Mouse (Mus musculus): ENCODE data around the gene Yjefn3. TPM values are rescaled to one million over a fixed set of nuclear protein-coding genes. Genes with fewer than 3 reads are reported as not detected.
"Not testable (repeated sequence)": the region's sequence is repeated elsewhere in the genome, so short reads cannot be mapped to it uniquely, and the experiment has no call there.

Gene Yjefn3
- 4.0 and 4.4 TPM in 2 replicates for polyA plus RNA-seq (2014; fragmentation: Nextera tagmentation; extraction: Ambion mirVana)

DNA sequence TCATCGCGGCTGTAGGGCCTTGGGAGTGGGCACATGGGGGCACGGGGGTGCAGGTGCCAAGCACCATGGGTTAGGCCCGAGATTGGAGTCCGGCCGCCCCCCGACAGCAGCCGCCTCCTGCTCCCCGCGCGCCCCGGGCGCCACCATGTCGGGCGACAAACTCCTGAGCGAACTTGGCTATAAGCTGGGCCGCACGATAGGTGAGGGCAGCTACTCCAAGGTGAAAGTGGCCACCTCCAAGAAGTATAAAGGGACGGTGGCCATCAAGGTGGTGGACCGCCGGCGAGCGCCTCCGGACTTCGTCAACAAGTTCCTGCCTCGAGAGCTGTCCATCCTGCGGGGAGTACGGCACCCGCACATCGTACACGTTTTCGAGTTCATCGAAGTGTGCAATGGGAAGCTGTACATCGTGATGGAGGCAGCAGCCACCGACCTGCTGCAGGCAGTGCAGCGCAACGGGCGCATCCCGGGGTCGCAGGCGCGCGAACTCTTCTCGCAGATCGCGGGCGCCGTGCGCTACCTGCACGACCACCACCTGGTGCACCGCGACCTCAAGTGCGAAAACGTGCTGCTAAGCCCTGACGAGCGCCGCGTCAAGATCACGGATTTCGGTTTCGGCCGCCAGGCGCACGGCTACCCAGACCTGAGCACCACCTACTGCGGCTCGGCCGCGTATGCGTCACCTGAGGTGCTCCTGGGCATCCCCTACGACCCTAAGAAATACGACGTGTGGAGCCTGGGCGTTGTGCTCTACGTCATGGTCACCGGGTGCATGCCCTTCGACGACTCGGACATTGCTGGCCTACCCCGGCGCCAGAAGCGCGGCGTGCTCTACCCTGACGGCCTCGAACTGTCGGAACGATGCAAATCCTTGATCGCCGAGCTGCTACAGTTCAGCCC is at the start of gene Yjefn3, which contains the start of the genes Tssk6 and Ndufa13:
Gene Yjefn3, minus strand, starts transcription at position 550 of the 900 bp plus-strand sequence.
Gene Tssk6, plus strand, starts transcription at position 22 of the 900 bp plus-strand sequence.
Gene Ndufa13, minus strand, starts transcription at position 396 of the 900 bp plus-strand sequence.
- 5% methylated on average over 89 of the region's 89 CpGs for WGBS
- Histone ChIP-seq H3K27me3 (ENCODE audit: control insufficient read depth, insufficient read depth, low read length) (no peaks in the 10 kb centered on the region), H3K9me3 (ENCODE audit: control insufficient read depth, low read length) (no peaks in the 10 kb centered on the region), H3K36me3 (ENCODE audit: control insufficient read depth, insufficient read depth, low read length) (no peaks in the 10 kb centered on the region), H3K4me3 (ENCODE audit: low read depth, low read length) (peak within 1 kb of the TSS; percentile 73), H3K9ac (ENCODE audit: low read length) (peak within 1 kb of the TSS; percentile 85), H3K4me1 (replicated peaks; ENCODE audit: control insufficient read depth, insufficient read depth, low read length) (peaks cover 13% of the 10 kb centered on the region; the same call in 1 of the 2 replicates), H3K27ac (ENCODE audit: low read depth, low read length) (peak within 1 kb of the TSS; percentile 80), H3K4me2 (ENCODE audit: low read depth, low read length, severe bottlenecking) (peak within 1 kb of the TSS; percentile 93)
- ATAC-seq (replicated peaks; ENCODE audit: low FRiP score) (peak; percentile 67), DNase-seq (ENCODE audit: low spot score) (no peak)

DNA sequence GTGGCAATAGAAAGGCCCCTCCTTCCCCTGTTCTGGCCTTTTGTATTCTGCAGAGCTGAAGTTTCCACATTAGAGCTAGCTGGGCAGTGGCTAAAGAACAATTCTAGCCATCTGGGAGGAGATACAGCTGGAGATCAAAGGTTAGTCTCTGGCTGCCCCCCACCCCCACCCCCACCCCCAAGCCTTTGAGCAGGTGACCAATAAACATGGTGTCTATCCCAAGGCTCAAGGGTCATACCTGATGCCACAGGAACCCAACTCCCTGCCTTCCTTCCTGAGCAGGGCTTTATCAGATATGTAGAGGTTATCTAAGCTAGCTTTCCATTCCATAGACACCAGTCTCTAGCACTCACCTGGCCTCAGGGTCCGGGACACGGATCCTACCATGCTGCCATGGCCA is 47.8 kb upstream of the Yjefn3 start:
- WGBS: 92% methylated on average over 2 of the region's 2 CpGs
- H3K27me3 ChIP-seq (ENCODE audit: control insufficient read depth, insufficient read depth, low read length): no peaks in the 10 kb centered on the region
- no peak overlapping the region for H3K9ac ChIP-seq (ENCODE audit: low read length)
- ATAC-seq (replicated peaks; ENCODE audit: low FRiP score) (no peak), DNase-seq (ENCODE audit: low spot score) (no peak)
- H3K4me2 ChIP-seq (ENCODE audit: low read depth, low read length, severe bottlenecking): no peak overlapping the region
- H3K27ac ChIP-seq (ENCODE audit: low read depth, low read length): no peak overlapping the region
- H3K4me1 ChIP-seq (replicated peaks; ENCODE audit: control insufficient read depth, insufficient read depth, low read length): no peaks in the 10 kb centered on the region
- no peaks in the 10 kb centered on the region for H3K36me3 ChIP-seq (ENCODE audit: control insufficient read depth, insufficient read depth, low read length)
- no peaks in the 10 kb centered on the region for H3K9me3 ChIP-seq (ENCODE audit: control insufficient read depth, low read length)
- H3K4me3 ChIP-seq (ENCODE audit: low read depth, low read length): no peak overlapping the region

DNA sequence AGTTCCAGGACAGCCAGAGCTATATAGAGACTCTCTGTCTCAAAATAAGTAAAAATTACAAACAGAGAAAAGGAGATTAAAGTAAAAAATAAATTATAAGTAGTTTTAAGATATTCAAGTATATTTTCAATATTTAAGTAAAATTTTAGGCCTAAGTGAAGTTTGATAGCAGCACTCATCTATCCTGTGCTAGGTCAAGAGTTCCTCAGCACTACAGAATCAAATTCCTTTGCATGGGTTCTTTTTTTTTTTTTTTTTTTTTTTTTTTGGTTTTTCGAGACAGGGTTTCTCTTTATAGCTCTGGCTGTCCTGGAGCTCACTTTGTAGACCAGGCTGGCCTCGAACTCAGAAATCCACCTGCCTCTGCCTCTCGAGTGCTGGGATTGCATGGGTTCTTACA is 40.0 kb upstream of the Yjefn3 start:
- H3K36me3 ChIP-seq (ENCODE audit: control insufficient read depth, insufficient read depth, low read length); H3K27me3 ChIP-seq (ENCODE audit: control insufficient read depth, insufficient read depth, low read length): not testable (repeated sequence)

DNA sequence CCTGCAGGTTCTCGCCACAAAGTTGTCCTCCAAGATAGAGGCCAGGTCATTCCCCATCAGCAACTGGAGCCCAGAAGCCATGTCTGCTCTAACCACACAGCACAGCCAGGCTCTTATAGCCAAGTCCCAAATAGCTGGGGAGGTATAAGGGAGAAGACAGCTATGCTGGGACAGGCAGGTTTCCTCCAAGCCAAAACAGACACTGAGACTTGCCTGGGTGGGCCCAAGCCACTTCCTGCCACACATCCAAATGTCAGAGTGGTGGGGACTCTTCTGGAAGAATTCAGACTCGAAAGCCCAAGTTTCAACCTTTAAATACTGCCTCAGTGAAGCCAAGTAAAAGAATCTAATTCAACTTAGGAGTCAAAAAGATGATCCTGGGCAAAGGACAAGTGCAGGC is 37.9 kb upstream of the Yjefn3 start:
- 94% methylated on average over 2 of the region's 2 CpGs for WGBS
- no peak overlapping the region for H3K4me3 ChIP-seq (ENCODE audit: low read depth, low read length)
- H3K9me3 ChIP-seq (ENCODE audit: control insufficient read depth, low read length): no peaks in the 10 kb centered on the region
- no peaks in the 10 kb centered on the region for H3K4me1 ChIP-seq (replicated peaks; ENCODE audit: control insufficient read depth, insufficient read depth, low read length)
- H3K4me2 ChIP-seq (ENCODE audit: low read depth, low read length, severe bottlenecking): no peak overlapping the region
- H3K36me3 ChIP-seq (ENCODE audit: control insufficient read depth, insufficient read depth, low read length): no peaks in the 10 kb centered on the region
- ATAC-seq (replicated peaks; ENCODE audit: low FRiP score): no peak
- no peak overlapping the region for H3K27ac ChIP-seq (ENCODE audit: low read depth, low read length)
- no peak for DNase-seq (ENCODE audit: low spot score)
- H3K27me3 ChIP-seq (ENCODE audit: control insufficient read depth, insufficient read depth, low read length): no peaks in the 10 kb centered on the region
- no peak overlapping the region for H3K9ac ChIP-seq (ENCODE audit: low read length)

More for the DNA sequence above, 40.0 kb upstream of the Yjefn3 start:
- 90% methylated on average over 2 of the region's 3 CpGs for whole genome bisulfite sequencing
- not testable (repeated sequence) for H3K27ac ChIP-seq (ENCODE audit: low read depth, low read length); DNase-seq (ENCODE audit: low spot score); H3K4me2 ChIP-seq (ENCODE audit: low read depth, low read length, severe bottlenecking); H3K4me1 ChIP-seq (replicated peaks; ENCODE audit: control insufficient read depth, insufficient read depth, low read length); ATAC-seq (replicated peaks; ENCODE audit: low FRiP score); H3K9me3 ChIP-seq (ENCODE audit: control insufficient read depth, low read length); H3K4me3 ChIP-seq (ENCODE audit: low read depth, low read length); H3K9ac ChIP-seq (ENCODE audit: low read length)

DNA sequence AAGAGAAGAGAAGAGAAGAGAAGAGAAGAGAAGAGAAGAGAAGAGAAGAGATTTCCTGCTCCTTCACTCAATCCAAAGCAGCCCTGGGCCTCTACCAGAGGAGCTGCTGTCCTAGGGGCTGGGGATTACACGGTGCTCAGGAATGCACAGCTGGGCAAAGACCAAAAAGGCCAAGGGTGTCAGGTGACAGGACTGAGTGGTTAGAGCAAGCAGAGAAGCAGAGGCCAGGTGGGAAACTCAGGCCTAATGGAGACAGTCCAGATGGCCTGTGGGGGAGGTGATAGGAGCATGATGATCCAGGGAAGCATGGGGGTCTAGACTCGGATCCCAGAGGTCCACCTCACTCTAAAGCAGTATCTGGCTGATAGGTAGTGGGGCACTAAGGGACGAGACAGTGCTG is 37.1 kb upstream of the Yjefn3 start:
- Histone ChIP-seq H3K27me3 (ENCODE audit: control insufficient read depth, insufficient read depth, low read length) (no peaks in the 10 kb centered on the region), H3K9ac (ENCODE audit: low read length) (no peak overlapping the region), H3K9me3 (ENCODE audit: control insufficient read depth, low read length) (no peaks in the 10 kb centered on the region), H3K4me1 (replicated peaks; ENCODE audit: control insufficient read depth, insufficient read depth, low read length) (no peaks in the 10 kb centered on the region), H3K27ac (ENCODE audit: low read depth, low read length) (no peak overlapping the region), H3K4me3 (ENCODE audit: low read depth, low read length) (no peak overlapping the region), H3K36me3 (ENCODE audit: control insufficient read depth, insufficient read depth, low read length) (no peaks in the 10 kb centered on the region), H3K4me2 (ENCODE audit: low read depth, low read length, severe bottlenecking) (no peak overlapping the region)
- 51% methylated on average over 3 of the region's 3 CpGs for WGBS
- ATAC-seq (replicated peaks; ENCODE audit: low FRiP score): no peak
- no peak for DNase-seq (ENCODE audit: low spot score)

DNA sequence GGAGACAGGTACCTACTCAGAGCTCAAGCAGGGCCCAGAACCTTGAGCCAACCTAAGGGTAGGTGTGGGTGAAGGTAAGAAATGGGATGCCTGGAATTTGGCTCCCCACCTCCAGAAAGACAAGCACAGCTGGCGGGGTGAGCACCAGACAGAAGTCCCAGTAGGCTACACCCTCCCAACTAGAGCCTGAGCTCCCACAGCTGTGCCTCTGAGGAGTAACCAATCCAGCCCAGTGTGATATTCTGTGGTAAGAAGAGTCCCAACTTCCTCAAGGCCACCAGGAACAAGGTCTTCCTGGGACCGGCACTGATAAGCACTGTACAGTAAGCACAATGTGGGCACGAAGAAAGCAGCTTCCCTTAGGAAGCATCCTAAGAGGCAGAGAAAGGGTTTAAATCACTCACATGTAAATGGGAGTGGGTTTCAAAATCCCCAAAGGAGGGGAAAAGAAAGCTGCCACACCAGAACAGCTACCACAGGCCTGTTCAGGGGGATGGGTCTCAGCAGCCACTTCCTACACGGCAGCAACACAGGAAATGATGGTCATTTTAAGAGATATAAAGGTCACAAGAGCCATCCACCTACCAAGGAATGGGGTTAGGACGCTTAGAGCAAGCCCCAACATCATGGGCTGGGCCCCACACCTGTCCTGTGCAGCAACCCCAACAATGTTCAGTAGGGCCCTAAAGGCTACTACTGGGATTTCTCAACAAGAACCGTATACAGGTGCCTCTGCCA is 35.9 kb upstream of the Yjefn3 start:
- Histone ChIP-seq H3K4me2 (ENCODE audit: low read depth, low read length, severe bottlenecking) (no peak overlapping the region), H3K4me3 (ENCODE audit: low read depth, low read length) (no peak overlapping the region), H3K27ac (ENCODE audit: low read depth, low read length) (no peak overlapping the region), H3K9ac (ENCODE audit: low read length) (no peak overlapping the region), H3K36me3 (ENCODE audit: control insufficient read depth, insufficient read depth, low read length) (no peaks in the 10 kb centered on the region), H3K9me3 (ENCODE audit: control insufficient read depth, low read length) (no peaks in the 10 kb centered on the region), H3K4me1 (replicated peaks; ENCODE audit: control insufficient read depth, insufficient read depth, low read length) (no peaks in the 10 kb centered on the region), H3K27me3 (ENCODE audit: control insufficient read depth, insufficient read depth, low read length) (no peaks in the 10 kb centered on the region)
- WGBS: 92% methylated on average over 6 of the region's 6 CpGs
- ATAC-seq (replicated peaks; ENCODE audit: low FRiP score): no peak
- no peak for DNase-seq (ENCODE audit: low spot score)

DNA sequence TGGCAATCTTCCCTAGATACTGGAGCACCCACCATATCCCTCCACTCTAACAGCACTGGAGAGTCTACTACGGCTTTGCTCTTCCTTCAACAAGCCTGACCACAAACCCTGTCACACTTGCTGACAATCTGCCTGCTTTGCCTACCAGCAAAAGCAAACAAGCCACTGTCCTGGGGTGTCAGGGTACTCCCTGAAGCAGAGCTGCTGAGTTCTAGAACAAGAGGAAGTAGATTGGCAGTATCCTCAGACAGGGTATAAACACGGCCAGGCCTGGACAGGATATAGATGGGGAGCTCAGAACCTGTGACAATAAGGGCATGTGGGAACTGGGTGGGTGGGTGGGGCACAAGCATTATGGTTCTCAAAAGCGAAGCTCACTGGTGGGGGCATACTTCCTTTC is 35.0 kb upstream of the Yjefn3 start:
- Histone ChIP-seq H3K9me3 (ENCODE audit: control insufficient read depth, low read length) (no peaks in the 10 kb centered on the region), H3K27ac (ENCODE audit: low read depth, low read length) (no peak overlapping the region)
- 90% methylated on average over 3 of the region's 3 CpGs for WGBS

DNA sequence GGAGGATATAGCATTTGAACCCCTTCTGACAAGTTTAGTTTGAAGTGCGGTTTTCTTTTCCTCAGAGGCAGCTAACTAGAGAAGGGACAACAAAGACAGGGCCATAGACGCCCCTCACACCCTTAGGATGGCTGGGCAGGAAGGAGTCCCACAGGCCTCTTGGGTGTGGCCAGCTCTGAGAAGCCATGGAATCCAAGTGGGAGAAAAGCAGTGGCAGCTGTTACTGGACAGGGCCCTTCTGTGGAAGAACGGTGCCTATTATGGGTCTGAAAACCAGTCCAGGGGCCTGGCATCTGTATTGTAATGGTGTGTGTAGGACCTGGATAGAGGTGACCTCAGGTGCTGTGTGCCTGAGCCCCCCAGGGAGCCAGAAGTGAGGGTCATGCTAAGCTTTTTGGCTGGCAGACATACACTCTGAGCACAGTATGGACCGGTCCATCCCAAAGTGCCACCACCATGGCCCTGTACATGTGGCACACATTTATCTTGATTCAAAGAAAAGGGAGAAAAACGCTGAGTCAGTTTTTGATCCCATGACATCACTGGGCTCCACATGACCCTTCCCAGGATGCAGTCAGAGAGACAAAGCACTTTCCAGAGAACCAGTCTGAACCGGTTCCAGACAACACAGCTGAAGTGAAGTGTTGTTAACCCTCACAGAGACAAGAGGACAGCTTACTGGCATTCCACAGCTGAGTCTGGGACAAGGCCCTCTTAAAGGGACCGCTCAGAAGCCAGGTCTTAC is 33.7 kb upstream of the Yjefn3 start:
- H3K27ac ChIP-seq (ENCODE audit: low read depth, low read length): no peak overlapping the region; the same call in 1 of the 2 replicates
- ATAC-seq (replicated peaks; ENCODE audit: low FRiP score): peak; percentile 60

More for the DNA sequence above, 35.0 kb upstream of the Yjefn3 start:
- no peak overlapping the region for H3K9ac ChIP-seq (ENCODE audit: low read length)
- H3K4me3 ChIP-seq (ENCODE audit: low read depth, low read length): no peak overlapping the region
- ATAC-seq (replicated peaks; ENCODE audit: low FRiP score) (no peak), DNase-seq (ENCODE audit: low spot score) (no peak)
- no peaks in the 10 kb centered on the region for H3K36me3 ChIP-seq (ENCODE audit: control insufficient read depth, insufficient read depth, low read length)
- no peaks in the 10 kb centered on the region for H3K27me3 ChIP-seq (ENCODE audit: control insufficient read depth, insufficient read depth, low read length)
- no peaks in the 10 kb centered on the region for H3K4me1 ChIP-seq (replicated peaks; ENCODE audit: control insufficient read depth, insufficient read depth, low read length)
- no peak overlapping the region for H3K4me2 ChIP-seq (ENCODE audit: low read depth, low read length, severe bottlenecking)

More for the DNA sequence above, 33.7 kb upstream of the Yjefn3 start:
- Histone ChIP-seq H3K4me3 (ENCODE audit: low read depth, low read length) (no peak overlapping the region), H3K36me3 (ENCODE audit: control insufficient read depth, insufficient read depth, low read length) (no peaks in the 10 kb centered on the region), H3K9ac (ENCODE audit: low read length) (no peak overlapping the region), H3K4me1 (replicated peaks; ENCODE audit: control insufficient read depth, insufficient read depth, low read length) (no peaks in the 10 kb centered on the region), H3K4me2 (ENCODE audit: low read depth, low read length, severe bottlenecking) (no peak overlapping the region), H3K27me3 (ENCODE audit: control insufficient read depth, insufficient read depth, low read length) (no peaks in the 10 kb centered on the region), H3K9me3 (ENCODE audit: control insufficient read depth, low read length) (no peaks in the 10 kb centered on the region)
- 67% methylated on average over 7 of the region's 7 CpGs for WGBS
- DNase-seq (ENCODE audit: low spot score): no peak
